Mouse (Mus musculus) cortical plate, adult 2 months (tissue): ENCODE results near the gene Lmf1.

Experiments
- CTCF ChIP-seq: fragments of 200-500 bp; IDR thresholded peaks from 2 replicates; pipeline ENCODE4 v1.5.1; 2011; ENCODE audit warnings: mild to moderate bottlenecking, control low read depth, low read length; ENCODE audit not compliant: insufficient read depth; ENCODE audit errors: extremely low read depth
- POLR2A ChIP-seq: fragments of 200-500 bp; IDR thresholded peaks from 2 replicates; pipeline ENCODE4 v1.6.1; 2011; ENCODE audit warnings: mild to moderate bottlenecking, low read length, control low read depth; ENCODE audit not compliant: insufficient read depth; ENCODE audit errors: extremely low read depth

DNA sequence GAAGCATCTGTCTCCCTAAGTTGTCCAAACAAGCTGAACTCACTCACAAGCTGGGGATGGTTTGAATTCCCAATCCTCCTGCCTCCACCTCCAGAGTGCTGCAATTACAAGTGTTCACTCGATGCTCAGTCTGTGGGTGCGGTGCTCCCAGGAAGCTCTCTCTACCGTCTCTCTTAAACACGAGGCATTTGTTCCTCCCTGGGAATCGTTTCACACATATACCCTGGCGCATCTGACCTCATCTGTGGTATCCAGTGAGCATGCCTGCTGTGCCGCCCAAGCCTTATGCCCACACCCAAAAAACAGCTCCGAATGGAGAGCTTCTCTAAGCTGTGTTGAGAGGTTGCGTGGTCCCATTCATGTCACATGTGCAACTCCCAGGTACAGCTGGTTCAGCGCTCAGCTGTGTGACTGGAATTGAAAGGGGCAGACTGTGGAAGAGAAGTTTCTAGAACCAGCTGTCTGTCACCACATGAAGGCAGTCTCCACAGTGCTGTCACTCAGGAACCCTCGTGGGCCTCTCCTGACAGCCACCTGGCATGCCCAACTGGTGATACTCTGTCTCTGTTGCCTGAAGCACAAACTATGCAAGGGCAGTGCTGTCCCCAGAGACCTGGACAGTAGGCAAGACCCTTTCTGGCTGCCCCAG, 29.4 kb downstream of the Lmf1 start:
- TF ChIP-seq CTCF (no peak), POLR2A (0 out of 2 replicates have a peak, but pooled peaks have one; percentile 18)
